9 mouse cellular contexts compared by ENCODE assay signal in the genomic region with DNA sequence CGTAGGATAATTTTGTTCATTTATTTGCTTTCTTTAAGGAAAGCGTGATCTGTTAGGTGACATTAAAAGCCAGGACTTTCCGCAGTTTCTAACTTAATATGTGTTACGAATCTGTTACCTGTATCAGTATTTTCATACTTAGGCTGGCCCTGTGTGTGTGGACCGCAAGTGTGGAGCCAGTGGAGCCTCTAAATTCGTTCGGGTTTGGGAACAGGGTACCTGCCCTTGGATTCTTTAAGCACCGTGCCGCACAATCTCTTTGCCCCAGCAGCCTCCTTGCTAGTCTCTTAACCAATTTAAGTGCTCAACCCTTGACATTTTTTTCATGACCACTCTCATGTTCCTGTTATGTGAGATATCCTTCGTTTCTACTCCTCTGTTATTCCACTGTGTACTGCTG. TPM values are rescaled to one million over a fixed set of nuclear protein-coding genes. Genes with fewer than 3 reads are reported as not detected.
A peak's percentile ranks its signal among the peaks of the same experiment; 100 is the strongest.
DNase-seq lines count a peak whose midpoint lies in the region; ATAC-seq and TF ChIP-seq lines count a peak whose summit lies in the region.
"Had no signal": no experiment of that assay in that cellular context is flagged by ENCODE, and none has a peak within 500 bp of the region (broad histone marks: within the 10 kb centered on the region; RNA-seq: fewer than 3 reads in every experiment).

No protein-coding gene starts in this region.

- WGBS in heart, adult 2 months, result 21% methylated on average over 10 of the region's 10 CpGs
- WGBS in heart, embryonic 16.5 days, result 29% methylated on average over 10 of the region's 10 CpGs
- 27% methylated on average over 10 of the region's 10 CpGs for WGBS in lung, embryonic 16.5 days

- no peak overlapping the region; the same call in 1 of the 2 replicates for H3K27ac ChIP-seq in heart, adult 2 months
- no peak overlapping the region for H3K27ac ChIP-seq in heart, embryonic 16.5 days (ENCODE audit: low read length)
- no peak overlapping the region; the same call in 1 of the 2 replicates for H3K27ac ChIP-seq in lung, embryonic 16.5 days (ENCODE audit: low read length)

- peaks cover 10% of the 10 kb centered on the region for H3K79me2 ChIP-seq in heart, adult 2 months (replicated peaks; ENCODE audit: control insufficient read depth, insufficient read depth, low read length)

- TF ChIP-seq EP300 in heart, adult 2 months (IDR thresholded peaks at IDR 0.05; ENCODE audit: insufficient read depth, low read depth, low read length), result no peak

- no peaks in the 10 kb centered on the region for H3K9me3 ChIP-seq in E14TG2a.4 (ENCODE audit: low read length)
- no peaks in the 10 kb centered on the region for H3K9me3 ChIP-seq in heart, embryonic 16.5 days (replicated peaks; ENCODE audit: control insufficient read depth, low read length)
- H3K9me3 ChIP-seq in lung, embryonic 16.5 days (ENCODE audit: control insufficient read depth, low read length), result no peaks in the 10 kb centered on the region

- intact Hi-C loops in heart, adult 2 months (cut with DNase I), result loop anchor here (2.0 to 5.0 kb wide), 2 partner anchors 15 to 161 kb away; a partner anchor contains a TSS

- H3K36me3 ChIP-seq in heart, adult 2 months (ENCODE audit: control insufficient read depth, insufficient read depth, low read length), result peaks cover 24% of the 10 kb centered on the region
- H3K36me3 ChIP-seq in E14TG2a.4 (ENCODE audit: insufficient read depth, low read length), result peaks cover 53% of the 10 kb centered on the region
- H3K36me3 ChIP-seq in heart, embryonic 16.5 days (ENCODE audit: control insufficient read depth, insufficient read depth), result peaks cover 10% of the 10 kb centered on the region
- H3K36me3 ChIP-seq in lung, embryonic 16.5 days (ENCODE audit: control insufficient read depth, insufficient read depth, low read length), result peaks cover 13% of the 10 kb centered on the region

- no peak for DNase-seq in heart, adult 2 months
- no peak for DNase-seq in heart, adult 8-10 months (ENCODE audit: low spot score)
- DNase-seq in frontal cortex, postnatal 25 days (ENCODE audit: low spot score in 2 of 2), result no peak
- no peak for DNase-seq in kidney, postnatal 14 days
- DNase-seq: gastrocnemius, postnatal 14 days had no signal

- peak overlapping the region; percentile 73 for H3K4me2 ChIP-seq in heart, embryonic 16.5 days (ENCODE audit: low read depth, low read length)
- H3K4me2 ChIP-seq in lung, embryonic 16.5 days (ENCODE audit: low read depth, low read length), result peak overlapping the region; percentile 81

- TF ChIP-seq POLR2A in heart, adult 2 months (IDR thresholded peaks at IDR 0.05; ENCODE audit: insufficient read depth, low read depth, low read length), result no peak

- no peaks in the 10 kb centered on the region for H3K27me3 ChIP-seq in heart, adult 2 months (ENCODE audit: control insufficient read depth, insufficient read depth, low read length)
- no peaks in the 10 kb centered on the region for H3K27me3 ChIP-seq in E14TG2a.4 (ENCODE audit: insufficient read depth, low read length)
- no peaks in the 10 kb centered on the region for H3K27me3 ChIP-seq in heart, embryonic 16.5 days (ENCODE audit: control insufficient read depth, insufficient read depth, low read length)
- no peaks in the 10 kb centered on the region for H3K27me3 ChIP-seq in lung, embryonic 16.5 days (ENCODE audit: control insufficient read depth, insufficient read depth, low read depth, low read length)

- peaks cover 10% of the 10 kb centered on the region for H3K4me1 ChIP-seq in heart, adult 2 months (ENCODE audit: control insufficient read depth, insufficient read depth, low read length)
- H3K4me1 ChIP-seq in E14TG2a.4 (replicated peaks; ENCODE audit: low read depth, low read length), result peaks cover 47% of the 10 kb centered on the region
- peaks cover 27% of the 10 kb centered on the region for H3K4me1 ChIP-seq in heart, embryonic 16.5 days (ENCODE audit: control insufficient read depth, insufficient read depth, low read length)
- peaks cover 21% of the 10 kb centered on the region for H3K4me1 ChIP-seq in lung, embryonic 16.5 days (replicated peaks; ENCODE audit: control insufficient read depth, insufficient read depth, low read length)

- ATAC-seq in heart, embryonic 16.5 days (replicated peaks; ENCODE audit: extremely low read depth, insufficient read depth, low FRiP score), result no peak
- no peak for ATAC-seq in lung, embryonic 16.5 days (ENCODE audit: low read depth)
- ATAC-seq in granulocyte monocyte progenitor cell, adult 5-6 weeks (replicated peaks; ENCODE audit: poor library complexity, severe bottlenecking), result no peak

- no peak for TF ChIP-seq CTCF in heart, adult 2 months (IDR thresholded peaks at IDR 0.05)
- TF ChIP-seq CTCF in E14TG2a.4 (conservative IDR thresholded peaks at IDR 0.05; ENCODE audit: low read length), result no peak

- H3K9ac ChIP-seq in heart, adult 2 months (ENCODE audit: low read depth, low read length), result peak overlapping the region; percentile 63
- peak overlapping the region; percentile 98 for H3K9ac ChIP-seq in heart, embryonic 16.5 days (ENCODE audit: low read length)
- H3K9ac ChIP-seq in lung, embryonic 16.5 days (ENCODE audit: low read length), result peak overlapping the region; percentile 92

- H3K4me3 ChIP-seq in heart, adult 2 months, result peak overlapping the region; percentile 96
- peak overlapping the region; percentile 95 for H3K4me3 ChIP-seq in E14TG2a.4 (replicated peaks; ENCODE audit: low read length)
- peak overlapping the region; percentile 97 for H3K4me3 ChIP-seq in heart, embryonic 16.5 days (ENCODE audit: low read length)
- H3K4me3 ChIP-seq in lung, embryonic 16.5 days (ENCODE audit: low read length), result peak overlapping the region; percentile 81

RNA-seq across cellular contexts. Expression of a gene that starts 1.2 kb away (rescaled TPM):
- total RNA-seq in heart, adult 2 months (2021), result 10 to 100 TPM; 62.3 to 71.5 TPM
- polyA plus RNA-seq in heart, adult 2 months (2012; rRNA removed), result 43.4 and 68.9 TPM in 2 replicates
- total RNA-seq in heart, adult 8-10 months (2022), result 10 to 100 TPM; 57.8 to 71.4 (median 65.0) TPM
- polyA plus RNA-seq in heart, embryonic 16.5 days (2015; fragmentation: Nextera tagmentation; extraction: Ambion mirVana), result 77.9 and 82.1 TPM in 2 replicates
- polyA plus RNA-seq in lung, embryonic 16.5 days (2015; fragmentation: Nextera tagmentation; extraction: Ambion mirVana), result 82.0 and 82.1 TPM in 2 replicates
- 43.8 and 47.1 TPM in 2 replicates for total RNA-seq in granulocyte monocyte progenitor cell, adult 5-6 weeks (2014; fragmentation: Nextera tagmentation)
- 46.4 and 54.5 TPM in 2 replicates for total RNA-seq in granulocyte monocyte progenitor cell, adult 5-6 weeks (2017)

RNA-seq across cellular contexts. Expression of a gene that starts 24.5 kb away (rescaled TPM):
- 10 to 100 TPM; 56.8 to 58.7 TPM for total RNA-seq in heart, adult 2 months (2021)
- 61.1 and 93.6 TPM in 2 replicates for polyA plus RNA-seq in heart, adult 2 months (2012; rRNA removed)
- total RNA-seq in heart, adult 8-10 months (2022), result 10 to 100 TPM; 65.6 to 72.6 (median 66.5) TPM
- 123 and 125 TPM in 2 replicates for polyA plus RNA-seq in heart, embryonic 16.5 days (2015; fragmentation: Nextera tagmentation; extraction: Ambion mirVana)
- 167 and 169 TPM in 2 replicates for polyA plus RNA-seq in lung, embryonic 16.5 days (2015; fragmentation: Nextera tagmentation; extraction: Ambion mirVana)
- total RNA-seq in granulocyte monocyte progenitor cell, adult 5-6 weeks (2014; fragmentation: Nextera tagmentation), result 43.1 and 60.9 TPM in 2 replicates
- total RNA-seq in granulocyte monocyte progenitor cell, adult 5-6 weeks (2017), result 115 and 129 TPM in 2 replicates

RNA-seq across cellular contexts. Expression of a gene that starts 28.5 kb away (rescaled TPM):
- not detected for total RNA-seq in heart, adult 2 months (2021)
- polyA plus RNA-seq in heart, adult 2 months (2012; rRNA removed), result not detected in 2 replicates
- total RNA-seq in heart, adult 8-10 months (2022), result not detected
- polyA plus RNA-seq in heart, embryonic 16.5 days (2015; fragmentation: Nextera tagmentation; extraction: Ambion mirVana), result 0.17 and 0.19 TPM in 2 replicates
- polyA plus RNA-seq in lung, embryonic 16.5 days (2015; fragmentation: Nextera tagmentation; extraction: Ambion mirVana), result 0.14 and 0.35 TPM in 2 replicates
- not detected in 2 replicates for total RNA-seq in granulocyte monocyte progenitor cell, adult 5-6 weeks (2014; fragmentation: Nextera tagmentation)
- total RNA-seq in granulocyte monocyte progenitor cell, adult 5-6 weeks (2017), result not detected in 2 replicates
- total RNA-seq: gastrocnemius, postnatal 14 days had no signal
